Mouse (Mus musculus) ES-E14 (cell line): ENCODE data around the gene Rnf182.

Source experiments
- CHD2 ChIP-seq: IDR thresholded peaks from 2 replicates; pipeline ENCODE4 v1.6.1; 2014; ENCODE audit warnings: mild to moderate bottlenecking, low read depth, low read length, inconsistent platforms
- HCFC1 ChIP-seq: IDR thresholded peaks from 2 replicates; pipeline ENCODE4 v1.6.1; 2012; ENCODE audit warnings: low read length, inconsistent platforms, borderline replicate concordance; ENCODE audit not compliant: insufficient read depth
- MAFK ChIP-seq: IDR thresholded peaks from 2 replicates; pipeline ENCODE4 v1.6.1; 2014; ENCODE audit warnings: mild to moderate bottlenecking, low read depth, low read length, inconsistent platforms; ENCODE audit not compliant: insufficient read depth
- ZC3H11A ChIP-seq: IDR thresholded peaks from 2 replicates; pipeline ENCODE4 v1.6.1; 2012; ENCODE audit warnings: low read depth, mild to moderate bottlenecking, inconsistent platforms, low read length, borderline replicate concordance
- ZNF384 ChIP-seq: IDR thresholded peaks from 2 replicates; pipeline ENCODE4 v1.6.1; 2012; ENCODE audit warnings: low read depth, low read length, inconsistent platforms

- no peak for TF ChIP-seq ZC3H11A
- TF ChIP-seq MAFK, result no peak
- no peak for TF ChIP-seq ZNF384
- TF ChIP-seq CHD2, result no peak
- no peak for TF ChIP-seq HCFC1
Observed at GRCm38 (mm10) chr13:43592681-43593068, 22.8 kb upstream of the Rnf182 start.
